Mouse (Mus musculus): ENCODE measurements around the gene Mbnl1.

Mbnl1 gene

DNA sequence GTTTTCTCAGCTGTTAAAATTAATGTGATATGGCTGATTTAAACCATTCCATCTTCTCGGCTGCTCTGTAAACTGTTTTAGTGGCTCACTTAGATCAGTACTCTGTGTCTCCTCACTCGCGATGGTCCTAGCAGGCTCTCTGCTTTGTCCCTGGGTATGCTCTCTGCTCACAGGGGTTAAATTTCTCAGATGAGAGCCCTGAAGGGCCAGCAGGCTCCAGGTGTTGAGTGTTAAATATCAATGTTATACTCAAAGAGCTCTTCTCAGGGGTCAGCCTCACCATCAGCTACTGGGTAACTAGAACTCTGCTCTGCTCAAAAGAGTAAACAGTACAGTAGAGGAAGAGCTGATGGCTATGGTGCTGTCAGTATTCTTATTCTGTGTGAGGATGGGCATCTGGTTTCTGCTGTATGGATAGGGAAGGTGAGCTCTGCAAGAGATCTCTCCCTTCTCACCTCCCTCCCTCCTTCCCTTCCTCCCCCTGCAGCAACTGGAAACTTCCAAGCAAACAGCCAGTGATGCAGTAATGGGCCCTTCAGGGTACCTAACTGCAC, 44.7 kb downstream of the Mbnl1 start:
- DNase-seq (ENCODE audit: low spot score) = no peak

DNA sequence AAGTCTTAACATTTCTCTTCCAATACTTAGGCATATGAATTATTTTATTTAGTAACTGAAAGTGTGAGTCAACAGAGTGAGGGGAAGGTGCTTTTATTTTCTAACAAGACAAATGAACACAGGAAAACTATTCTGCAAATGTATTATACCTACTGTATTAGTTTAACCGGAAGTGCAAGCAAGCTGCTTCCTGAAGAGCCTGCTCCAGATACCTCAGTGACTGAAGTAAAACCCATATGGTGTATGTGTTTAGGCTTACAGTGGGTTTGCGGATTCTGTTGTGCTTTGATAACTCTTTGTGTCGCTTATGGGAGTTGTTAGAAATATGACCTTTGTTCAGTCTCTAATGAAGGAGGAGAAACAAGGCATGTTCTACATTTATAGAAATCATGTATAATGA, 46.7 kb downstream of the Mbnl1 start:
- DNase-seq (ENCODE audit: low spot score) = no peak

DNA sequence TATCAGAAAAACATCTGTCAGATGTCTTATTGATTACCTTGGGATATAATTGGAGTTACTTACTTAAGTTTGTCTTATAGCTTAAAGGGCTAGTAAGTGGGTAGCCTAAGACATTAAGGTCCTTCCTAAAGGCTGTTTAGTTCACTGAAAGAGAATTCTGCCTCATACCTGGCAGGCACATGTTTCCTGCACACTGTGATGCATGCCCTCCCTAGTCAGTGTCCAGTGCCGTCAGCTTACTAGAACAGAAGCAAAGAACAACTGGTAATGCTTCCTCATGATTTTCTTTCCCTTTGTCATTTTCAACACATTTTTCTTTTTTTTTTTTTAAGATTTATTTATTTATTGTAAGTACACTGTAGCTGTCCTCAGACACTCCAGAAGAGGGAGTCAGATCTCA, 51.5 kb downstream of the Mbnl1 start:
- no peak for DNase-seq (ENCODE audit: low spot score)

DNA sequence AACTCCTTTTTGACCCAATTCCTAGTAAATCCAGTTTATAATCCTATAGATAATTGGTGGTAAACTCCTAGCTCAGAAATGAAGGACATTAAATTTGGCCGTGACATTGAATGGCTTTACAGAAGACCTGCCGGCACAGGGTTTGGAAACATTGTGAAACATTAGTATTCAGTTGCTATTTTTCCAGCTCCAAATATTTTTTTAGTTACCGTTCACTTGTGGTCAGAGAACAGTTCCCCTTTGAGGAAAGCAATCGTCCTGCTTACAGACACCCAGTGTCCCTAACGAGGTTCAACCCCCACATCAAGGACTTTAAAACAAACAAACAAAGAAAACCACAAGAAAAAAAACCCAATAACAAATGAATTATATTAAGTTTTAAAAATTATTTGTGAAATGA, 58.7 kb downstream of the Mbnl1 start:
- DNase-seq (ENCODE audit: low spot score) = no peak

DNA sequence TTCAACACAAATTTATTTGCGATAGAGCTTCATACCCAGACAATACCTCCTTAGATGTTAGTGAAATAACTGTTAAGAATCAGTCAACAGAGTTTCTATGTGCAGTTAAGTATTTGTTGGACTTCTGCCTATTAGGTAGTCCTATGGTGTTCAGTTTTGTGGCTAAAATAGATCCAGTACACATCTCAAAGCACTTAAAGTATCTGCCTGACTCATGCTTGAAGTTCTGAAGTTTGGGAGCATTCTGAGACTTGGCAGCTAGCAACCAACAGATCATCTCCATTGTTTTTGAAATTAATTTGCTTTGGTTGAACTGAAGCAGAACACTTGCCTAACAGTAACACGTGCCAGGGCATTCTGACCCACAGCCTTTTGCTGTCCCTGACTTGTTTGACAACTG, 59.2 kb downstream of the Mbnl1 start:
- no peak for DNase-seq (ENCODE audit: low spot score)

DNA sequence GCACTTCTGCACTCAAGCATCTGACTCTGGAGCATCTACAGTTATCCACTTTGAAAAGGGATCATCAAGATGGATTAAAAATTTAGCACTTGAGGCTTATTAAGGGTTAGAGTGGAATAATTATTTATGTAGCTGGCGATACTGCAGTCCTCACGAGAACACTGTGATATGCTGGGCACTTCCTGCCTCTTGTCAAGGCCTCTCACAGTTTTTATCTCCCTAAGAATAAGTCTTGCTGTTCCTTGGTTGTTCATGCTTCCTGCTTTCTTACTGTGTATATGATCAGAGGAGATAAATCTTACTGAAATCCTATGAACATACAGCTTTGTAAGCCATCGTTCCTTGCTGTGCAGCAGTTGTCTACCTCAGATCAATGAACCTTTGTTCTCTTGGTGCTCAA, 62.6 kb downstream of the Mbnl1 start:
- no peak for DNase-seq (ENCODE audit: low spot score)

DNA sequence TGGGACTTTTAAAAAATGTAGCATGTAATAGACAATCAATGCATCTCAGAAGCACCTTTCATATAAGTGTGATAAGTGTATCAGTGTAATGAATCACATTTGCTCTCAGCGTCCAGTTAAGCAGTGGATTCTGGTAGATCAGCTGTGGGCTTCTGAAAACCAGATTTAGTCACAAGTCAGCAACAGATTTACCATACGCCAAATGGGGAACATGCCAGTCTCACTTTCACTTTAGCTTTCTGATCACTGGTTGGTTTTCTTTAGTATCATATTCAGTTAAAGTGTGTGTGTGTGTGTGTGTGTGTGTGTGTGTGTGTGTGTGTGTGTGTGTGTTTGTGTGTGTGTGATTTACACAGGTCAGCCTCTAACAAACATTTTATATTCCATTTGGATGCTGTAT, 64.4 kb downstream of the Mbnl1 start:
- DNase-seq (ENCODE audit: low spot score) = no peak

DNA sequence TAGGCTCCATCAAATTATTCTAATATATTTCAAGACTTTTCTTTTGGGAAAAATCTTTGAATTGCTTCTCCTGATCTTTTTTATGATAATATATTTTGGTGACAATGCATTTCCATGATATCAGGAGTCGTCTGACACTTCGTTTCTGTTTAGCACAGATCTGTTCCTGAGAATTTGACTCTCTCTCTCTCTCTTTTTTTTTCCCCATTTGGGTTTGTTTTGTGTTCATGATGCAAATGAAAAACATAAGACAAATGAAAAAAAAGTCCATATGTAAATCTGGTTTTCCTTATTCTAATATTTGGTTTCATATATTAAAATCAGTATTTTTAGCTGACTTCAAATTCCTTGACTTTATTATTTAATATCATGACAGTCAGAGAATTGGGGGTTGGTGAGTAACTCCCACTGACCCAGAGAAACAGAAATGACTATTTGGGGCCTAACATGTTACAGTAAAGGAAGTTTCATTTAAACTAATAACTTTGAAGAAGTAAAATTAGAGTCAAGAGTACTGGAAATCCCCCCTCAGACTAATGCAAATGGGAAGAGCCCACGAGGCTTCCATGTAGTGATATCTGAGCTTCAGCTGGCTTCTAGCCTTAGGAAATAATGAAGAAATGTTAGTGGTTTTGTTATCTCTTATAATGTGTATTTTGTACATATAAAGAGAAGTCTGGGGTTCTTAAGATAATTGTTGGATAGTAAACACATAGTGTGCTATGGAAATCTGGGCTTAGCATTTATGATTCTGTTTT, 65.8 kb downstream of the Mbnl1 start:
- no peak for DNase-seq (ENCODE audit: low spot score)

DNA sequence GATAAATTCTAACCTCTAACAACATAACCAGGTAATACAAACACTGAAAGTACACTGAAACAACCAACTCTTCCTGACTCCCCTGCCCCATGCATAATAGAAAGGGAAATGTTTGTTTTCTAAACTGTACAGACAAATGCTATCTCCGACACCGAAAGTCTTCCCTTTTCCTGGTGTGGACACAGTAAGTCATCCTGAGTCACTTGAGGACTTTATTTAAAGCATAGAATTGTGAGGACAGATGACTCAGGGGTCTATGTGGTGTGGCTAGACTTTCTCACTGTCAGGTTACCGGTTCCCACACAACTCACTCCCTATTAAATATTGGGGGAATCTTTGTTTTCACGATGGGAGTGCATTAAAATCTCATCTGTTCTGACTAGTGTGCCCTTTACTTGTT, 68.5 kb downstream of the Mbnl1 start:
- DNase-seq (ENCODE audit: low spot score) = no peak

DNA sequence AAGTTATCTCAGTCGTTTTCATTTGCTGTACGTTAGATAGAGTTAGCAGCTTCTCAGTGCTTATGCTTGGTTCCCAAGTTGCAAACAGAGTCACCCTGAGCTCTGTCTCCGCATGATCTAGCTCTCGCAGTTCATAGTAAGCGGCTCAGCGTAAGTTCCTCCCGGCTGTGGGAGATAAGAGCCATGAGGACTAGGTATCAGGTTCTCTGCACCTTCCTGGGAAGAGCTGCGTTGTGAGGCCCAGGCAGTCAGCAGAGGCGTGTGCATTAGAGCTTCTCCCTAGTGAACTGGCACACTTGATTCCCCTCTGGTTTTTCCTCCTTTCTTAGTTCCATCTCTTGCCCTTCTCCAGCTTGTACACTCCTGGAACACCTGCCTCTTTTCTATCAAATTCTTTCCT, 73.6 kb downstream of the Mbnl1 start:
- no peak for DNase-seq (ENCODE audit: low spot score)

DNA sequence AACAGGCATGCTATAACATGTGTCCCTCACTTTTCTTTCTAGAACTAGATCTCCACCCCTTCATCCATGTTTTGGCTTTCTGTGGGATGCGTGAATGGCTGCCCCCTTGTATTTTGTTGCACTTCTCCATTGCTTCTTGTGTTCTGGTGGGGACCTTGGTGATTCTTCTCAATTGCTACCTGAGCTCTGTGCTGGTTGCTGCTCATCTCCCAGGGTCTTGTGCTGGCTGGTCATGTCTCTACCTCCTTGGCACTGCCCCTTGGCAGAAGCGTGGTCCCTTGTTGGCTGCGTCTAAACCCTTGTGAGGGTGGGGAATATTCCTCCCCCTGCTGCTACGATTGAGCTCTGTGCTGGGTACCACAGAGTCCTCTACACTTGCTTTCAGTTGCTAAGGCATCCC, 74.3 kb downstream of the Mbnl1 start:
- no peak for DNase-seq (ENCODE audit: low spot score)

DNA sequence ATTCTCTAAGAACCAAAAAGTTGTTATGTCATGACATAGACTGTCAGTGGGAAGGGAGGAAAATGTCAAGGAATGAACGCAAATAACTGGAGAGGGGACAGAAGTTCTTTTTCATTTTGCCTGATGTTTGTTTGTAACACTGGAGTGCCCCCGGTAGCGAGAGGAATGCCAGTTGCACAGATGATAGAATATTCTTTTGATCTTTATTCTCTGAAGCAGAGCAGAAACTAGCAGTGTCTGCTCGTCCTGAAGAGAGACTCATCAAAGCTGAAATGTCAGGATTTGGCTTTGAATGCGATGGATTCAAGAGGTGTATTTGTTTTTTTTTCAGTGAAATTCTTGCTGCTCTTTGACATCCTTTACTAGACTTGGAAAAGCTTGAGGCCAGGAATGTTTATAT, 77.9 kb downstream of the Mbnl1 start:
- DNase-seq (ENCODE audit: low spot score) = no peak

DNA sequence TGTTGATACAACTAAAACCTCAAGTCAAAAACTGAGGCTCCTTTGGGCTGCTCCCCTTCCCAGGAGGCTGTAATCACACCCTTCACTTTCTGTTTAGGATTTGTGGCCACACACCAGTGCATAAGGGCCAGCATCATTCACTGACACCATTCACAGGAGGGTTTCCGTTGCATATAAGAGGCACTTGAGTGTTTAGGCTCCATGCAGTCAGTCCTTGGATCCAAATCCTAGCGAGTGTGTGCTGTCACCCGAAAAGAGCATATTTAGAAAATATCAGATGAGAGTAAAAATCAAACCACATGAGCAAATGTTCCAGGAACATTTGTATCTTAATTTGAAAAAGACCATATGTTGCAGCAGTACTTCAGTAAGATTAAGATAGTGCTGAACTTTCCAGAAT, 79.0 kb downstream of the Mbnl1 start:
- no peak for DNase-seq (ENCODE audit: low spot score)

DNA sequence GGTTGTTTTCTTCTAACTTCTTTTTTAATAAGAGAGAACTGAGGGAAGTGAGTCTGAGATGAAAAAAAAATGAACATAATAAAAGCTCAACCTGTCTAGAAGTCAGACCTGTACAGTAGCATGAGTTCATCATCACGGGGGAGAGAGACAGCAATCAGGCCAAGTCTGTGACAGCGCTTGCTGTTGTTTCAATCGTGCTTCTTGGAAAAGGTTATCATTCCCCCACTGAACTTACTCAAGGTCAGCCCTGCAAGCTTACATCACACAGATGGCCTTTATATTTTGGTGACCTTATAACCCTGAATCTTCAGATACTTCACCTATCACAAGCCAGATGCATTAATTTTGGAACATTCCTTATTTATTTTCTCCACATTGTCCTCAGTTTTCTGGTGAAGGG, 80.4 kb downstream of the Mbnl1 start:
- no peak for DNase-seq (ENCODE audit: low spot score)

DNA sequence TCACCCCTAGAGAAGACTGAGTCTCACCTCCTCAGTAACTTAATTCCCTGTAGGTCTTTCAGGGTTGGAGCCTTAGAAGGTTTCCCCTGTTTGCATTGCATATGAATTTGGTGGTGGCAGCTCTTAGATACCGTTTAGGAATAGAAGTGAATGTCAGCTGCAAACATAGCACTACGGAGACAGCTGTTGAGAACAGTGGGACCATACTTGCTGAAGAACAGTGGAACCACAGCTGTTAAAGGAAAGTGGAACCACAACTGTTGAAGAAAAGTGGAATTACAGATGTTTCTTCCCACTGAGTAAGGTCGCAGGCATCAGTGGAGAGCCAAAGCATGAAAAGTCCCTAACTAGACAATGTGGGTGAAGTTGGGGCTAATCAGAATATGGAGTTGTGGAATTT, 84.0 kb downstream of the Mbnl1 start:
- DNase-seq (ENCODE audit: low spot score) = no peak

DNA sequence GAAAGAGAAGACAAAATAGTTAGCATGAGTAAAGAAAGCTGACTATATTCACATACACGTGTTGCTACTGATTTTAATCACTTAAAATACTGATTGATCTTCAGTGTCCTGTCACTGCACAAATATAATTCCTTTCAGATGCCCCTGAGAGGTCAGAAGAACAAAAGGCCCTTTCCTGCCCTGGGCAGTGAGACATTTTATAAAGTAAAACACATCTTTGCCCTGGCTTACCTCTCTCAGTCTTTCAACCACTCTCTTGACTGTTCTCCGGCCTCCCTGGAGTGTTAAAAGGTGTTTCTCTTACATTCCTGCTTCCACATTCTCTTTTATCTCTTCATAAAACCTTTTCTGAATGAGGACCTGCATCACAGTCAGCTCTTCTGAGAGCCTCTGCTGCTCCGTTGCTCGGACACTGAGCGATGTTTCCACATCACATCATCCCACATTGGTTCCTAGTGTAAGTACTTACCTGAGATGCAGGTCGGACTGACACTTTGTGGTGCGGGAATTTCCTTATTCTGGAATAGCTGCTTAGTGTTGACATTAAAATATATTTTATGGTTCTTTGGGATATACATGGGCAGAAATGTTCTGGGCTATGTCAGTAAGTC, 85.7 kb downstream of the Mbnl1 start:
- DNase-seq (ENCODE audit: low spot score) = no peak

DNA sequence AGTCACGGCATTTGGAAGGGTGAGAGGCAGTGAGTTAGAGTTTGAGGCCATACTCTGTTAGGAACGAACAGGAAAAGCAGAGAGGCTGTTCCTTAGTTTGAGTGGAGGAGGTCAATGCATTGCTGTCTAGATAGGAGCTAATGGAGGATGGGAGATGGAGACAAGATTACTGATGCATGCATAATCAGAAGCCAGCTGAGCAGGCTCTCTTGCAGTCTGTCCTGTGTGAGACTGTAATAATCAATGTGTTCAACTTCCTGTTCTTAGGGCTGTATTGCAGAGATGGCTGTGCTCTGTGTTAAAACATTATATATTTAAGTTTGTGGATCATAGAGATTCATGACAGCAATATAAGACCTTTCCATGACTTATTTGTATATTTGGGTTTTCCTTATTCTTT, 87.1 kb downstream of the Mbnl1 start:
- DNase-seq (ENCODE audit: low spot score) = no peak

DNA sequence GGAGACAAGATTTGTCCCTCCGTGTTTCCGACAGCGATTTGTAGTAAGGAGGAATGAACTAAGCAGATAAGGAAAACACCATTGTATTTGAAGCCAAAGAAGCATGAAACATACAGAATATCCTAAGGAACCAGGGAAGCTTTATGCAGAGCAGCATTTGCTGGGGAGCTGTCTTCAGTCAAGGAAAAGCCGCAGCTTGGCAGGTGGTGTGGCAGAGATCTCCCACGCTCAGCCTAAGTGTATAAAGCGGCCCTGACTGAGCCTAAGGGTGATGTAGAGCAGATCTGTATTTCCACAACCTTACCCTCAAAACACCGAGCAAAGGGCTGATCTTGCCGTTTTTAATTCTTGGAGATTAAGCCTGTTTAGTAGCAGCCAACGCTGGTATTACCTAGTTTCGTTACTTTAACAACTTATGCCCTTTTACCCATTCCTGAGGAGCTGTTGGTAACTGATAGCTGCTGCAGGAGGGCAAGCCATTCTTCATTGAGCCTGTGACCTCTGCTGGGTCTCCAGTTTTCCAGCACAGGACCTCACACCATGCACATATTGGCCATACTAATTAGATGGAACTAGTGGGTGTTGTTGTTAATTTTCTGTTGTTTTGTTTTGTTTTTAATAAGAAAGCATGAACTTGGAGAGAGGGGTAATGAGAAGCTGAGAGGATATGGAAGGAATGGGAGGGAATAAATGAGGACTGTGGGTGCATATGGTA, 91.1 kb downstream of the Mbnl1 start:
- DNase-seq (ENCODE audit: low spot score) = no peak

DNA sequence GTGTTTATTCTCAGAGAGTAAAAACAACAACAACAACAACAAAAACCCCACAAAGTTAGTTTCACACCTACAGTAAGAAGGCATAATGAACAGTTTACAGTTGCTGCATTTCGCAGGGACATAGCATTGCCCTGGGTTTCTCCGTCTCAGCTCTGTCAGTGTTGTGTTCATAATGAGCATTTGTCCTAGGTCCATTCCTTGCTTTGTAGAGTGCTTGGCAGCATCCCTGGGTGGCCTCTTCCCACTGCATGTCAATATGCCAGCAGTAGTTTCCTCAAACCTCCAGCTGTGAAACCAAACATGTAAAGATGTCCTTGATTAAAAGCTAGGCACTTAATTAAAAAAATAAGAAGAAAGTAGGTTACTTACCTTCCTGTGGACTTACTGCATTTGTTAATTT, 91.6 kb downstream of the Mbnl1 start:
- DNase-seq (ENCODE audit: low spot score) = no peak

DNA sequence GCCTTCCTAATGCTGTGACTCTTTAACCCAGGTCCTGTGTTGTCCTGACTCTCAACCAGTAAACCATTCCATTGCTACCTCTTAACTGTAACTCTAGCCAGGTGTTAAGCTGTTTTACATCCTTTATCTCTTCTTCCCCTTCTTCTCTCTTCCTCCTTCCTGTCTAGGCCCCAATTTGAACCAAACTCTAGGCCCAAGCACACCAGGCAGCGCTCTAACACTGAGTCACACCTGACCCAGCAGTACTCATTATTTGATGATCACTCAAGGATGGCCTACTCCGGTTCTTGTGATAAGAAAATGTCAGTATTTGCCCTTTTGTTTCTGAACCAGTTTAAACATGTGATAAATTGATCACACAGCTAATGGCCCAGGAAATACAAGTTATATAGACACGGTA, 92.6 kb downstream of the Mbnl1 start:
- DNase-seq (ENCODE audit: low spot score) = no peak

DNA sequence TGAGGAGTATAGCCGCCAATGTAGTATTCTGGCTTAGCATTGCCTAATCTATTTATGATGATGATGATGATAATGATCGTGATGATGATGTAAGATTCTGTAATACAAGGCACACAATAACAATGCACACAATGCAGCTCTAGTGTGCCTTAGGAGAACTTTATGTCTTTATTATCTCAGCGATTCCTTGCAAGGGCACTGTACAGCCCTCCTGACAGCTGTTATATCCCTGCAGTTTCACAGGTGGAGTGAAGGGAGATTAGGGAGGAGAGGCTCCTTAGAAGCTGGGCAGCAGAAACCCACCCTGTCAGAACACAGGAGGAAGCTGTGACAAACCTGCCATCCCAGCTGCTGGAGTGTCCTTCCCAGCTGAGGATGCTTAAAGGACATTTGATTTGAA, 93.3 kb downstream of the Mbnl1 start:
- DNase-seq (ENCODE audit: low spot score) = no peak

DNA sequence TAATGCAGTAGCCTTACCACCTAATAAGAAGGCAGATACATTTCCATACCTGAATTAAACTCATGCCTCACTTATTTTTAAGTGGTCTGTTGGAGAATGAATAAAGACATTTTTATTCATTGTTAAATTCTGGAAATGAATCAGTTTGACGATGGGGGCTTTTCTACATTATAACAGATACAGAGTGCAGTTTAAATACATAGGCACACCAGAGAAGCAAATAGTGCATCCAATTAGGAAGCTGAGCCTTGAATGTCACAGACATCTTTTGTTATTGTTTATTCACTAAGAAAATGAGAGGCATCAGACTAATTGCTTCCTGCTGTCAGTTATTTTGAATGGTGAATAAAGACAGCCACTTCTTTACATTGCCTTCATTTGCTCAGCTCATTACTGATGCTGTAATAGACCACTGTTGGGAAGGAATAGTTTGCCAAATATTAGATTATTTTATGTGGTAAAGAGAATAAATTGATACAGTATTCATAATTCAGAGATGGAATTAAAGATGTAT, 95.6 kb downstream of the Mbnl1 start:
- DNase-seq (ENCODE audit: low spot score) = no peak

All from left cerebral cortex, adult 11 months (tissue).